Mouse (Mus musculus): ENCODE results near the gene Adm. TPM values are rescaled to one million over a fixed set of nuclear protein-coding genes. Genes with fewer than 3 reads are reported as not detected.

The Adm gene
- 1 to 10 TPM; 2.1 to 2.6 TPM for total RNA-seq (2023)

GRCm38 (mm10) chr7:110627486-110628272 lies at the start of gene Adm:
Adm (plus strand) TSS chr7:110627661.

GRCm38 (mm10) chr7:110614133-110615063 lies 13.1 kb upstream of the Adm start, which contains the start of gene Sbf2:
Sbf2 (minus strand) TSS chr7:110614922.

Other genes starting within 250 kb of the Adm start
- gene Sbf2, start 12.7 kb upstream of the Adm start, total RNA-seq (2023) = 1 to 10 TPM; 9.0 to 9.2 TPM
- 10 to 100 TPM; 17.1 to 21.4 TPM for gene Ampd3, start 140.5 kb downstream of the Adm start, total RNA-seq (2023)
- 10 to 100 TPM; 32.5 to 39.8 TPM for gene Rnf141, start 216.8 kb downstream of the Adm start, total RNA-seq (2023)
- gene Lyve1, start 235.6 kb downstream of the Adm start, total RNA-seq (2023) = not detected

All from B cell, adult 67 days (primary cell).